Mouse (Mus musculus) CD8-positive naive resting alpha-beta T cell, adult 2 months (primary cell): Measurements from ENCODE around the gene Polr2l.
A peak's percentile ranks its signal among the peaks of the same experiment; 100 is the strongest.

ENCODE experiments used
- DNase-seq, 2 experiments: peaks; one replicate each; pipeline ENCODE4 v3.0.0; 2022; ENCODE audit warnings: low read depth in 2 of 2, low spot score in 2 of 2

Polr2l gene

GRCm38 (mm10) chr7:141468164-141468521, 6.8 kb downstream of the Polr2l start:
- DNase-seq: no peak

GRCm38 (mm10) chr7:141467230-141468030, 7.5 kb downstream of the Polr2l start, which contains the start of gene Cd151:
Gene Cd151, plus strand, starts transcription at chr7:141467392.
- DNase-seq: no peak

GRCm38 (mm10) chr7:141466607-141467148, 8.3 kb downstream of the Polr2l start:
- no peak for DNase-seq

- no peak for DNase-seq
These were observed 8.9 kb downstream of the Polr2l start for GRCm38 (mm10) chr7:141466045-141466394.

GRCm38 (mm10) chr7:141465388-141466044, 9.4 kb downstream of the Polr2l start:
- DNase-seq: no peak

- no peak for DNase-seq
These were observed 10.2 kb downstream of the Polr2l start for GRCm38 (mm10) chr7:141464603-141465201.

GRCm38 (mm10) chr7:141463824-141464602, 10.9 kb downstream of the Polr2l start:
- no peak for DNase-seq

GRCm38 (mm10) chr7:141462333-141462821, 12.6 kb downstream of the Polr2l start:
- DNase-seq: no peak

GRCm38 (mm10) chr7:141461521-141462332, 13.2 kb downstream of the Polr2l start:
- no peak for DNase-seq

GRCm38 (mm10) chr7:141460391-141461113, 14.4 kb downstream of the Polr2l start, which contains the start of gene Cracr2b:
Gene Cracr2b, plus strand, starts transcription at chr7:141461094.
- DNase-seq: no peak

- DNase-seq: no peak
These were observed 14.9 kb downstream of the Polr2l start for GRCm38 (mm10) chr7:141460001-141460390.

GRCm38 (mm10) chr7:141459301-141459711, 15.6 kb downstream of the Polr2l start:
- no peak for DNase-seq

GRCm38 (mm10) chr7:141458661-141459060, 16.3 kb downstream of the Polr2l start:
- no peak for DNase-seq

- DNase-seq: peak in 1 of 2 experiments; percentile 67
These were observed 16.8 kb downstream of the Polr2l start for GRCm38 (mm10) chr7:141457986-141458660.

GRCm38 (mm10) chr7:141457236-141457635, 17.7 kb downstream of the Polr2l start:
- DNase-seq: no peak

- DNase-seq: no peak
These were observed 18.2 kb downstream of the Polr2l start for GRCm38 (mm10) chr7:141456739-141457138.

GRCm38 (mm10) chr7:141455610-141456314, 19.2 kb downstream of the Polr2l start:
- no peak for DNase-seq

- DNase-seq: peak; percentile 83 to 90
These were observed 19.9 kb downstream of the Polr2l start, which contains the start of gene Pnpla2 for GRCm38 (mm10) chr7:141454967-141455551. Gene Pnpla2, plus strand, starts transcription at chr7:141455198.
